Comparison of ENCODE assay signal across 15 mouse cellular contexts in the genomic region with DNA sequence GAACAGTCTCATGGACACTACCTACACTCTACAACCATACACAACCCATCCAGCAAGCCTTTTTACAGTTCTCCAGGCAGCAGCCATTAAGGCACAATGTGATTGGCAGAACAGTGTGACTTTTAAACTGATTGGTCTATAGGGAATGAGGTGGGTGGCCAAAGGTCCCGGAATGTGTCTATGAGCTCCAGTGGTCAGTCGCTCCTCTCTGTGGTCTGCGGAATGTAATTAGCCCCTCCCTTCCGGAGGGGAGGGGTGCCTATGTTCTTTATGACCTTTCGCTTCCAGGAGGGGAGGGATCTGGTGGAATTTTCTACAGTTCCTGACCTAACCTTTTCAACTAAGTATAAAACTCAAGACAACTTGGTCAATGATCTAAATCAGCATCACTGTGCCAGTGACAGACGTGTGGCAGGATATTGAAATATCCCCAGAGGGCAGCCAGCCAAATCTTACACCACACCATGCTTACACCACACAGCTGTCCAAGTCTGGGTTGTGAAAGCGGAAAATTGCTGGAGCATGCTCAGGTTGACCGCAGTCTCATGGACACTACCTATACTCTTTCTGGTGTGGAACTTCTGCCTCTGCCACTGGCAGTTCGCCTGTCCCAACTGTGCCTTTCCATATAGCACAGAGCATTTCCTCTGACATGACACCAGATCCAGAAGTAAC.
A peak's percentile ranks its signal among the peaks of the same experiment; 100 is the strongest.
DNase-seq lines count a peak whose midpoint lies in the region; ATAC-seq and TF ChIP-seq lines count a peak whose summit lies in the region.
"Had no signal": no experiment of that assay in that cellular context is flagged by ENCODE, and none has a peak within 500 bp of the region (broad histone marks: within the 10 kb centered on the region; RNA-seq: fewer than 3 reads in every experiment).

No protein-coding gene starts in this region.

- no peak overlapping the region for H3K27ac ChIP-seq in embryonic facial prominence, embryonic 13.5 days
- no peak overlapping the region for H3K27ac ChIP-seq in embryonic facial prominence, embryonic 10.5 days (replicated peaks)
- H3K27ac ChIP-seq in brown adipose tissue, adult 24 weeks (replicated peaks; ENCODE audit: low read depth, low read length), result peak overlapping the region; percentile 57; the same call in 1 of the 2 replicates
- H3K27ac ChIP-seq in lung, embryonic 15.5 days, result no peak overlapping the region
- H3K27ac ChIP-seq in left cerebral cortex, adult 2 months, result no peak overlapping the region
- H3K27ac ChIP-seq: midbrain, embryonic 15.5 days; stomach, embryonic 15.5 days had no signal

- WGBS in embryonic facial prominence, embryonic 13.5 days, result 81% methylated on average over 9 of the region's 9 CpGs
- 77% methylated on average over 9 of the region's 9 CpGs for WGBS in embryonic facial prominence, embryonic 10.5 days
- WGBS in lung, embryonic 15.5 days, result 54% methylated on average over 9 of the region's 9 CpGs

- no peak overlapping the region for H3K4me3 ChIP-seq in embryonic facial prominence, embryonic 13.5 days
- H3K4me3 ChIP-seq in embryonic facial prominence, embryonic 10.5 days, result no peak overlapping the region
- no peak overlapping the region for H3K4me3 ChIP-seq in brown adipose tissue, adult 24 weeks (ENCODE audit: insufficient read depth, low read depth, low read length)
- no peak overlapping the region for H3K4me3 ChIP-seq in lung, embryonic 15.5 days
- H3K4me3 ChIP-seq in left cerebral cortex, adult 2 months, result no peak overlapping the region
- H3K4me3 ChIP-seq: midbrain, embryonic 15.5 days; stomach, embryonic 15.5 days had no signal

- 0 out of 2 replicates have a peak, but pooled peaks have one; percentile 6 for ATAC-seq in embryonic facial prominence, embryonic 13.5 days (ENCODE audit: insufficient number of reproducible peaks, insufficient read depth, low FRiP score, low TSS enrichment, low read depth)
- peak; percentile 80 for ATAC-seq in lung, embryonic 15.5 days (ENCODE audit: borderline replicate concordance, extremely low read depth, low FRiP score, low TSS enrichment)
- ATAC-seq: midbrain, embryonic 15.5 days; Patski had no signal

- no peaks in the 10 kb centered on the region for H3K9me3 ChIP-seq in embryonic facial prominence, embryonic 13.5 days
- no peaks in the 10 kb centered on the region for H3K9me3 ChIP-seq in embryonic facial prominence, embryonic 10.5 days
- no peaks in the 10 kb centered on the region for H3K9me3 ChIP-seq in lung, embryonic 15.5 days
- H3K9me3 ChIP-seq: midbrain, embryonic 15.5 days; stomach, embryonic 15.5 days had no signal

- no peak overlapping the region for H3K4me2 ChIP-seq in embryonic facial prominence, embryonic 13.5 days
- H3K4me2 ChIP-seq in lung, embryonic 15.5 days, result no peak overlapping the region
- H3K4me2 ChIP-seq: midbrain, embryonic 15.5 days; stomach, embryonic 15.5 days had no signal

- H3K27me3 ChIP-seq in embryonic facial prominence, embryonic 13.5 days, result no peaks in the 10 kb centered on the region
- H3K27me3 ChIP-seq in embryonic facial prominence, embryonic 10.5 days (replicated peaks; ENCODE audit: low read depth, poor library complexity, severe bottlenecking), result no peaks in the 10 kb centered on the region
- H3K27me3 ChIP-seq in lung, embryonic 15.5 days, result no peaks in the 10 kb centered on the region
- H3K27me3 ChIP-seq: midbrain, embryonic 15.5 days; Patski; stomach, embryonic 15.5 days had no signal

- H3K9ac ChIP-seq in embryonic facial prominence, embryonic 13.5 days, result no peak overlapping the region
- no peak overlapping the region for H3K9ac ChIP-seq in lung, embryonic 15.5 days
- H3K9ac ChIP-seq: midbrain, embryonic 15.5 days; stomach, embryonic 15.5 days had no signal

- no peak for TF ChIP-seq CTCF in left cerebral cortex, adult 2 months (IDR thresholded peaks at IDR 0.05)

- no peak for DNase-seq in embryonic facial prominence, embryonic 10.5 days (ENCODE audit: low spot score)
- peak; percentile 64 for DNase-seq in 3T3-L1 (ENCODE audit: low read depth, low spot score)
- no peak for DNase-seq in heart, adult 11 months
- DNase-seq in left cerebral cortex, adult 2 months (ENCODE audit: extremely low spot score in 1 of 2, low spot score in 2 of 2), result no peak
- DNase-seq in cerebellum, adult 9-11 months, result no peak
- DNase-seq: cerebellum, postnatal 25 days; gastrocnemius, postnatal 10 days; heart, postnatal 10 days; right cerebral cortex, postnatal 25 days had no signal

- intact Hi-C loops in left cerebral cortex, adult 2 months (cut with DNase I), result no loop called here

- no peaks in the 10 kb centered on the region for H3K36me3 ChIP-seq in embryonic facial prominence, embryonic 13.5 days
- H3K36me3 ChIP-seq in embryonic facial prominence, embryonic 10.5 days (replicated peaks), result no peaks in the 10 kb centered on the region
- no peaks in the 10 kb centered on the region for H3K36me3 ChIP-seq in lung, embryonic 15.5 days
- H3K36me3 ChIP-seq: midbrain, embryonic 15.5 days; stomach, embryonic 15.5 days had no signal

- H3K4me1 ChIP-seq in embryonic facial prominence, embryonic 13.5 days, result 0 out of 2 replicates have a peak, but pooled peaks cover 5% of the 10 kb centered on the region
- 0 out of 2 replicates have a peak, but pooled peaks cover 3% of the 10 kb centered on the region for H3K4me1 ChIP-seq in embryonic facial prominence, embryonic 10.5 days
- H3K4me1 ChIP-seq in brown adipose tissue, adult 24 weeks (ENCODE audit: control insufficient read depth, insufficient read depth, insufficient read length, low read length), result no peaks in the 10 kb centered on the region
- H3K4me1 ChIP-seq in lung, embryonic 15.5 days, result peaks cover 5% of the 10 kb centered on the region
- H3K4me1 ChIP-seq: midbrain, embryonic 15.5 days; stomach, embryonic 15.5 days had no signal
